Mouse (Mus musculus): ENCODE data around the gene Ptger3. TPM values are rescaled to one million over a fixed set of nuclear protein-coding genes. Genes with fewer than 3 reads are reported as not detected.

The Ptger3 gene
- total RNA-seq, 1 experiment from 2014 or later, result 0.58 TPM

- no peak for ATAC-seq (ENCODE audit: extremely low read depth, insufficient number of reproducible peaks, low FRiP score, poor library complexity, severe bottlenecking)
Measured at GRCm38 (mm10) chr3:157580299-157580698, 13.6 kb downstream of the Ptger3 start.

GRCm38 (mm10) chr3:157581755-157582154 lies 15.1 kb downstream of the Ptger3 start:
- 0 out of 2 replicates have a peak, but pooled peaks have one; percentile 33 for ATAC-seq (ENCODE audit: extremely low read depth, insufficient number of reproducible peaks, low FRiP score, poor library complexity, severe bottlenecking)

- no peak for ATAC-seq (ENCODE audit: extremely low read depth, insufficient number of reproducible peaks, low FRiP score, poor library complexity, severe bottlenecking)
Measured at GRCm38 (mm10) chr3:157582626-157583405, 16.1 kb downstream of the Ptger3 start.

GRCm38 (mm10) chr3:157597837-157598379 lies 31.2 kb downstream of the Ptger3 start:
- no peak for ATAC-seq (ENCODE audit: extremely low read depth, insufficient number of reproducible peaks, low FRiP score, poor library complexity, severe bottlenecking)

- no peak for ATAC-seq (ENCODE audit: extremely low read depth, insufficient number of reproducible peaks, low FRiP score, poor library complexity, severe bottlenecking)
Measured at GRCm38 (mm10) chr3:157604684-157605410, 38.2 kb downstream of the Ptger3 start.

- ATAC-seq (ENCODE audit: extremely low read depth, insufficient number of reproducible peaks, low FRiP score, poor library complexity, severe bottlenecking), result no peak
Measured at GRCm38 (mm10) chr3:157605411-157605740, 38.7 kb downstream of the Ptger3 start.

- peak; percentile 73 for ATAC-seq (ENCODE audit: extremely low read depth, insufficient number of reproducible peaks, low FRiP score, poor library complexity, severe bottlenecking)
Measured at GRCm38 (mm10) chr3:157613542-157613941, 46.9 kb downstream of the Ptger3 start.

GRCm38 (mm10) chr3:157616949-157617348 lies 50.3 kb downstream of the Ptger3 start:
- ATAC-seq (ENCODE audit: extremely low read depth, insufficient number of reproducible peaks, low FRiP score, poor library complexity, severe bottlenecking), result no peak

GRCm38 (mm10) chr3:157627407-157627806 lies 60.7 kb downstream of the Ptger3 start:
- ATAC-seq (ENCODE audit: extremely low read depth, insufficient number of reproducible peaks, low FRiP score, poor library complexity, severe bottlenecking), result peak; percentile 54; the same call in 1 of the 2 replicates

GRCm38 (mm10) chr3:157630671-157631070 lies 64.0 kb downstream of the Ptger3 start:
- no peak for ATAC-seq (ENCODE audit: extremely low read depth, insufficient number of reproducible peaks, low FRiP score, poor library complexity, severe bottlenecking)

GRCm38 (mm10) chr3:157631383-157631782 lies 64.7 kb downstream of the Ptger3 start:
- ATAC-seq (ENCODE audit: extremely low read depth, insufficient number of reproducible peaks, low FRiP score, poor library complexity, severe bottlenecking), result no peak

- ATAC-seq (ENCODE audit: extremely low read depth, insufficient number of reproducible peaks, low FRiP score, poor library complexity, severe bottlenecking), result no peak
Measured at GRCm38 (mm10) chr3:157634431-157634830, 67.7 kb downstream of the Ptger3 start.

- ATAC-seq (ENCODE audit: extremely low read depth, insufficient number of reproducible peaks, low FRiP score, poor library complexity, severe bottlenecking), result no peak
Measured at GRCm38 (mm10) chr3:157635713-157636112, 69.0 kb downstream of the Ptger3 start.

GRCm38 (mm10) chr3:157636887-157637286 lies 70.2 kb downstream of the Ptger3 start:
- ATAC-seq (ENCODE audit: extremely low read depth, insufficient number of reproducible peaks, low FRiP score, poor library complexity, severe bottlenecking), result no peak

GRCm38 (mm10) chr3:157637341-157637740 lies 70.6 kb downstream of the Ptger3 start:
- no peak for ATAC-seq (ENCODE audit: extremely low read depth, insufficient number of reproducible peaks, low FRiP score, poor library complexity, severe bottlenecking)

- ATAC-seq (ENCODE audit: extremely low read depth, insufficient number of reproducible peaks, low FRiP score, poor library complexity, severe bottlenecking), result no peak
Measured at GRCm38 (mm10) chr3:157641634-157642033, 74.9 kb downstream of the Ptger3 start.

GRCm38 (mm10) chr3:157661622-157662021 lies 94.9 kb downstream of the Ptger3 start:
- ATAC-seq (ENCODE audit: extremely low read depth, insufficient number of reproducible peaks, low FRiP score, poor library complexity, severe bottlenecking), result no peak

- ATAC-seq (ENCODE audit: extremely low read depth, insufficient number of reproducible peaks, low FRiP score, poor library complexity, severe bottlenecking), result no peak
Measured at GRCm38 (mm10) chr3:157664486-157665041, 97.9 kb downstream of the Ptger3 start.

GRCm38 (mm10) chr3:157665471-157665870 lies 98.8 kb downstream of the Ptger3 start:
- ATAC-seq (ENCODE audit: extremely low read depth, insufficient number of reproducible peaks, low FRiP score, poor library complexity, severe bottlenecking), result no peak

GRCm38 (mm10) chr3:157666142-157666541 lies 99.5 kb downstream of the Ptger3 start:
- no peak for ATAC-seq (ENCODE audit: extremely low read depth, insufficient number of reproducible peaks, low FRiP score, poor library complexity, severe bottlenecking)
